Mouse (Mus musculus) gastrocnemius, adult 8-10 months (tissue): ENCODE data around the gene Rnf186. TPM values are rescaled to one million over a fixed set of nuclear protein-coding genes. Genes with fewer than 3 reads are reported as not detected.

Experiments
- DNase-seq, 2 experiments: peaks; one replicate each; pipeline ENCODE4 v3.0.0; 2022; ENCODE audit warnings: low spot score in 2 of 2
- total RNA-seq, 4 experiments: library from RNA; stranded (reverse); gene quantifications; 2 replicates each; pipeline ENCODE4 v1.2.4; 2022

The Rnf186 gene
- total RNA-seq, 4 experiments from 2014 or later = not detected

- no peak for DNase-seq
Observed at GRCm38 (mm10) chr4:139011201-139011702, 44.3 kb downstream of the Rnf186 start.

GRCm38 (mm10) chr4:139013281-139013680, 46.4 kb downstream of the Rnf186 start:
- DNase-seq = no peak

GRCm38 (mm10) chr4:139014793-139015192, 47.9 kb downstream of the Rnf186 start:
- no peak for DNase-seq

Other genes with a start within 250 kb of the Rnf186 start
- gene Pla2g2c, start 242.3 kb upstream of the Rnf186 start, total RNA-seq = not detected
- gene Ubxn10, start 229.9 kb upstream of the Rnf186 start, total RNA-seq = under 1 TPM in 2 of 4 experiments, not detected in 2; 0.20 to 0.36 TPM
- under 1 TPM in 1 of 4 experiments, not detected in 3; 0.12 TPM for gene Pla2g2f, start 209.5 kb upstream of the Rnf186 start, total RNA-seq
- gene Pla2g2d, start 191.4 kb upstream of the Rnf186 start, total RNA-seq = under 1 TPM in 3 of 4 experiments, not detected in 1; 0.29 to 0.47 (median 0.36) TPM
- 1 to 10 TPM in 3 of 4 experiments, under 1 TPM in 1; 0.94 to 7.7 (median 3.9) TPM for gene Pla2g5, start 103.6 kb upstream of the Rnf186 start, total RNA-seq
- gene Gm13030, start 93.1 kb upstream of the Rnf186 start, total RNA-seq = not detected
- gene Pla2g2e, start 89.2 kb upstream of the Rnf186 start, total RNA-seq = not detected
- gene Otud3, start 53.2 kb upstream of the Rnf186 start, total RNA-seq = 10 to 100 TPM; 16.6 to 22.7 (median 19.5) TPM
- 10 to 100 TPM; 10.2 to 16.9 (median 12.0) TPM for gene Tmco4, start 5.8 kb downstream of the Rnf186 start, total RNA-seq
- gene Htr6, start 108.5 kb downstream of the Rnf186 start, total RNA-seq = not detected
- 10 to 100 TPM; 11.6 to 26.3 (median 16.5) TPM for gene Nbl1, start 125.9 kb downstream of the Rnf186 start, total RNA-seq
- 100 to 1,000 TPM; 289 to 395 (median 341) TPM for gene Minos1, start 164.0 kb downstream of the Rnf186 start, total RNA-seq
- 100 to 1,000 TPM; 439 to 500 (median 472) TPM for gene Capzb, start 225.8 kb downstream of the Rnf186 start, total RNA-seq